Mouse (Mus musculus) cerebellum, adult 11-12 months (tissue): Measurements from ENCODE around the gene Pate2.
A peak's percentile ranks its signal among the peaks of the same experiment; 100 is the strongest.
"Not testable (repeated sequence)": the region's sequence is repeated elsewhere in the genome, so short reads cannot be mapped to it uniquely, and the experiment has no call there.

ENCODE experiments used
- DNase-seq: peaks from one replicate; pipeline ENCODE4 v3.0.0; 2022

Pate2 gene

GRCm38 (mm10) chr9:35558257-35559008 lies 11.7 kb upstream of the Pate2 start, which contains the start of the genes Ddx25 and Pus3:
TSS of gene Ddx25 (minus strand) at chr9:35558528.
TSS of gene Pus3 (plus strand) at chr9:35558595.
- DNase-seq: peak; percentile 92

GRCm38 (mm10) chr9:35559009-35559890 lies 10.8 kb upstream of the Pate2 start:
- DNase-seq: peak; percentile 86

- no peak for DNase-seq
These were observed 9.0 kb upstream of the Pate2 start for GRCm38 (mm10) chr9:35561076-35561475.

- DNase-seq: no peak
These were observed 8.5 kb upstream of the Pate2 start for GRCm38 (mm10) chr9:35561583-35561982.

GRCm38 (mm10) chr9:35564536-35565240 lies 5.4 kb upstream of the Pate2 start:
- DNase-seq: no peak

- DNase-seq: no peak
These were observed 2.1 kb upstream of the Pate2 start for GRCm38 (mm10) chr9:35567995-35568394.

GRCm38 (mm10) chr9:35570663-35571062 lies 579 bp downstream of the Pate2 start:
- no peak for DNase-seq

GRCm38 (mm10) chr9:35574416-35574815 lies 4.3 kb downstream of the Pate2 start:
- DNase-seq: no peak

- DNase-seq: no peak
These were observed 17.6 kb downstream of the Pate2 start for GRCm38 (mm10) chr9:35587674-35588073.

GRCm38 (mm10) chr9:35592903-35593302 lies 22.8 kb downstream of the Pate2 start:
- DNase-seq: no peak

- no peak for DNase-seq
These were observed 37.7 kb downstream of the Pate2 start for GRCm38 (mm10) chr9:35607647-35608405.

- DNase-seq: no peak
These were observed 41.8 kb downstream of the Pate2 start, which contains the start of gene Pate4 for GRCm38 (mm10) chr9:35611841-35612240. TSS of gene Pate4 (minus strand) at chr9:35611941.

- no peak for DNase-seq
These were observed 43.9 kb downstream of the Pate2 start for GRCm38 (mm10) chr9:35614005-35614404.

GRCm38 (mm10) chr9:35616784-35617183 lies 46.7 kb downstream of the Pate2 start:
- not testable (repeated sequence) for DNase-seq

- no peak for DNase-seq
These were observed 62.9 kb downstream of the Pate2 start for GRCm38 (mm10) chr9:35632981-35633380.

GRCm38 (mm10) chr9:35648102-35648501 lies 78.0 kb downstream of the Pate2 start, which contains the start of gene Pate3:
TSS of gene Pate3 (minus strand) at chr9:35648202.
- DNase-seq: no peak

- no peak for DNase-seq
These were observed 103.5 kb downstream of the Pate2 start for GRCm38 (mm10) chr9:35673557-35673956.

GRCm38 (mm10) chr9:35687013-35687412 lies 116.9 kb downstream of the Pate2 start, which contains the start of gene Pate1:
TSS of gene Pate1 (minus strand) at chr9:35687390.
- no peak for DNase-seq

- no peak for DNase-seq
These were observed 121.8 kb downstream of the Pate2 start for GRCm38 (mm10) chr9:35691924-35692323.

- no peak for DNase-seq
These were observed 137.2 kb downstream of the Pate2 start for GRCm38 (mm10) chr9:35707265-35707664.
